8 mouse cellular contexts compared by ENCODE assay signal in genomic region chr7:71960453-71961230, GRCm38 (mm10).
DNase-seq lines count a peak whose midpoint lies in the region; ATAC-seq and TF ChIP-seq lines count a peak whose summit lies in the region.

No protein-coding gene starts in this region.

- no peak for TF ChIP-seq CTCF in liver, postnatal 0 days (IDR thresholded peaks at IDR 0.05; ENCODE audit: low read depth)

- TF ChIP-seq EP300 in liver, postnatal 0 days (IDR thresholded peaks at IDR 0.05; ENCODE audit: low read depth): peak; percentile 71

- 6% methylated on average over 11 of the region's 11 CpGs for WGBS in liver, postnatal 0 days (ENCODE audit: insufficient replicate concordance)
- 4% methylated on average over 11 of the region's 11 CpGs for WGBS in neural tube, embryonic 12.5 days

- H3K9me3 ChIP-seq in ES-E14 (ENCODE audit: control insufficient read depth, insufficient read depth, low read depth, low read length): no peaks in the 10 kb centered on the region
- no peaks in the 10 kb centered on the region for H3K9me3 ChIP-seq in liver, postnatal 0 days (ENCODE audit: low read length)
- H3K9me3 ChIP-seq in neural tube, embryonic 12.5 days: no peaks in the 10 kb centered on the region

- H3K4me2 ChIP-seq in liver, postnatal 0 days (ENCODE audit: low read depth, low read length): no peak overlapping the region
- peak overlapping the region; percentile 50 for H3K4me2 ChIP-seq in neural tube, embryonic 12.5 days (replicated peaks)

- DNase-seq in ES-E14 (ENCODE audit: low read depth, low spot score): peak; percentile 89
- peak; percentile 83 for DNase-seq in embryo, embryonic 11 days
- peak; percentile 61 to 70 for DNase-seq in heart, adult 9 months (ENCODE audit: low spot score in 2 of 2)
- DNase-seq in kidney, adult 18-20 months: peak; percentile 63
- peak; percentile 42 for DNase-seq in liver, postnatal 0 days
- DNase-seq in layer of hippocampus, adult 8-10 months (ENCODE audit: low spot score in 2 of 2): no peak
- no peak for DNase-seq in cerebellum, adult 11-12 months

- no peaks in the 10 kb centered on the region for H3K27me3 ChIP-seq in liver, postnatal 0 days (ENCODE audit: insufficient read depth, low read length)
- no peaks in the 10 kb centered on the region for H3K27me3 ChIP-seq in neural tube, embryonic 12.5 days (replicated peaks)

- no peaks in the 10 kb centered on the region for H3K36me3 ChIP-seq in ES-E14 (ENCODE audit: control insufficient read depth, insufficient read depth, low read length, poor library complexity, severe bottlenecking)
- no peaks in the 10 kb centered on the region for H3K36me3 ChIP-seq in liver, postnatal 0 days (replicated peaks; ENCODE audit: insufficient read depth, low read length)
- no peaks in the 10 kb centered on the region for H3K36me3 ChIP-seq in neural tube, embryonic 12.5 days

- peak; percentile 67 for ATAC-seq in liver, postnatal 0 days
- ATAC-seq in neural tube, embryonic 12.5 days (ENCODE audit: low FRiP score, low read depth): peak; percentile 50

- no peak overlapping the region for H3K4me3 ChIP-seq in ES-E14 (ENCODE audit: insufficient read depth in 1 of 2, low read depth in 1 of 2, low read length in 2 of 2, poor library complexity in 1 of 2, severe bottlenecking in 1 of 2)
- no peak overlapping the region for H3K4me3 ChIP-seq in liver, postnatal 0 days (ENCODE audit: low read depth, low read length)
- no peak overlapping the region for H3K4me3 ChIP-seq in neural tube, embryonic 12.5 days

- no peak overlapping the region for H3K9ac ChIP-seq in ES-E14 (ENCODE audit: insufficient read depth, low read depth, low read length, poor library complexity, severe bottlenecking)
- no peak overlapping the region for H3K9ac ChIP-seq in liver, postnatal 0 days (replicated peaks)
- no peak overlapping the region; the same call in 1 of the 2 replicates for H3K9ac ChIP-seq in neural tube, embryonic 12.5 days

- H3K27ac ChIP-seq in ES-E14 (ENCODE audit: insufficient read depth, low read depth, low read length, poor library complexity, severe bottlenecking): peak overlapping the region; percentile 49; the same call in 1 of the 2 replicates
- 0 out of 2 replicates have a peak overlapping the region, but pooled peaks have one; percentile 51 for H3K27ac ChIP-seq in liver, postnatal 0 days (ENCODE audit: low read depth)
- H3K27ac ChIP-seq in neural tube, embryonic 12.5 days: no peak overlapping the region

- in situ Hi-C loops in ES-E14 (cut with MboI; ENCODE audit: low sequenced_read_pairs in 2 of 2, unreplicated experiment in 2 of 2): no loop called here

- peaks cover 0 to 3% of the 10 kb centered on the region in 2 experiments; a peak in 3 of 4 replicates for H3K4me1 ChIP-seq in ES-E14 (ENCODE audit: control insufficient read depth in 2 of 2, insufficient read depth in 2 of 2, low read length in 2 of 2, poor library complexity in 1 of 2)
- no peaks in the 10 kb centered on the region; the same call in 1 of the 2 replicates for H3K4me1 ChIP-seq in liver, postnatal 0 days (ENCODE audit: insufficient read depth)
- H3K4me1 ChIP-seq in neural tube, embryonic 12.5 days: peaks cover 7% of the 10 kb centered on the region; the same call in 1 of the 2 replicates

TF ChIP-seq in ES-E14, 5 proteins besides CTCF, POLR2A, EP300 and RAD21:
- TF ChIP-seq ZNF384 (IDR thresholded peaks at IDR 0.05; ENCODE audit: low read depth, low read length) (0 out of 2 replicates have a peak, but pooled peaks have one; percentile 3), ZC3H11A (IDR thresholded peaks at IDR 0.05; ENCODE audit: borderline replicate concordance, low read depth, low read length) (no peak)
TF ChIP-seq in ES-E14: peak in this region for 1.

Comparison
In these comparisons a context has a peak if more than half of its experiments do, and no peak if none do; other contexts are left out.
1. DNase-seq: peak in ES-E14 (single experiment), embryo, embryonic 11 days (single experiment), heart, adult 9 months (2 of 2), kidney, adult 18-20 months (single experiment) and liver, postnatal 0 days (single experiment); none in layer of hippocampus, adult 8-10 months (0 of 2) and cerebellum, adult 11-12 months (single experiment).